Mouse (Mus musculus) neural tube, embryonic 13.5 days (tissue): Measurements from ENCODE around the gene Scamp1. TPM values are rescaled to one million over a fixed set of nuclear protein-coding genes. Genes with fewer than 3 reads are reported as not detected.

Experiments used
- ATAC-seq: fragments of 200-750 bp; cut with Nextera tagmentation; 2 replicates; pipeline ENCODE4 v1.8.0; 2017; ENCODE audit warnings: low read depth, mild to moderate bottlenecking, moderate TSS enrichment, moderate library complexity
- H3K27ac ChIP-seq: fragments of 300-500 bp; sonication (generic); replicated peaks from 2 replicates; pipeline ENCODE4 v1.5.1; 2015; ENCODE audit warnings: moderate library complexity, mild to moderate bottlenecking, inconsistent platforms
- H3K27me3 ChIP-seq: fragments of 300-500 bp; sonication (generic); 2 replicates; pipeline ENCODE4 v1.6.1; 2015; ENCODE audit warnings: mild to moderate bottlenecking, inconsistent platforms
- H3K36me3 ChIP-seq: fragments of 300-500 bp; sonication (generic); 2 replicates; pipeline ENCODE4 v1.6.1; 2015; ENCODE audit warnings: mild to moderate bottlenecking, inconsistent platforms
- H3K4me1 ChIP-seq: fragments of 300-500 bp; sonication (generic); replicated peaks from 2 replicates; pipeline ENCODE4 v1.6.1; 2015; ENCODE audit warnings: inconsistent platforms
- H3K4me2 ChIP-seq: fragments of 300-500 bp; sonication (generic); 2 replicates; pipeline ENCODE4 v1.6.1; 2015; ENCODE audit warnings: inconsistent platforms, mild to moderate bottlenecking, moderate library complexity
- H3K4me3 ChIP-seq: fragments of 300-500 bp; sonication (generic); 2 replicates; pipeline ENCODE4 v1.5.1; 2015; ENCODE audit warnings: mild to moderate bottlenecking, inconsistent platforms
- H3K9ac ChIP-seq: fragments of 300-500 bp; sonication (generic); 2 replicates; pipeline ENCODE4 v1.6.1; 2015; ENCODE audit warnings: moderate library complexity, mild to moderate bottlenecking, inconsistent platforms
- H3K9me3 ChIP-seq: fragments of 300-500 bp; sonication (generic); 2 replicates; pipeline ENCODE4 v1.6.1; 2016; ENCODE audit warnings: inconsistent platforms
- WGBS: fragments of 180-500 bp; shearing (Covaris S2); methylation state at CpG from one replicate; pipeline ENCODE4 v1.1.7; 2015; 5-methylcytosine and 5-hydroxymethylcytosine counted together
- polyA plus RNA-seq: library from polyadenylated mRNA; unstranded; fragments of >200 nt; fragmentation: Nextera tagmentation; extraction: Ambion mirVana; gene quantifications from 2 replicates; pipeline ENCODE4 v1.2.1, GENCODE M21; 2015

Scamp1 gene
- polyA plus RNA-seq, 1 experiment from 2014 or later, result 111 TPM

DNA sequence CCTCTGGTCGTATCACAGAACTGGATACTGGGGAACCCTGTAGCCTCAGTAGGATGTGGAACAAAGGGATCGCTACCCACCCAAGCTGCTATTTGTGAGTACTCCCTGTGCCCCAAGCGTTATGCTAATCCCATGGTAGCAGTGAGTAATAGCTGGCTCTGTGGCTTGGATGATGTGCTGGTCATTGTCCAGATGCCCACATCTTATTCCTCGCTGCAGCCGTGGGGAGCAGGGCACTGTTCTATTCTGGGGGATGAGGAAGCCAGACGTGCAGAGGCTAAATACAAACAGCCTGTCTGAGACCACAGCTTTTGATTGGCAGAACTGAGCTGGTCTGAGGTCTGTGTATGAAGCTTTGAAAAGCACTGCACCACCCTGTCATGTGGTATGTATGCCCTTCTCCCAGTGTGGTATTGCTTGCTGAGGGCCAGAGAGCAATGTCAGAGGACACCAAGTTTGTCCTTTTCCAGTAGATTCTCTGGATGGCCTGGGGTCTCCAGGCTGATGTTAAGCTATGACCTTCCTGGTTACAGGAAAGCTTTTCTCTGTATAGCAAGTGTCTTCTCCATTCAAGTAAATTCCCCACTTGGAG, 116.2 kb downstream of the Scamp1 start:
- H3K27ac ChIP-seq, result no peak overlapping the region
- H3K27me3 ChIP-seq, result peaks cover 27% of the 10 kb centered on the region
- 62% methylated on average over 6 of the region's 6 CpGs for WGBS

DNA sequence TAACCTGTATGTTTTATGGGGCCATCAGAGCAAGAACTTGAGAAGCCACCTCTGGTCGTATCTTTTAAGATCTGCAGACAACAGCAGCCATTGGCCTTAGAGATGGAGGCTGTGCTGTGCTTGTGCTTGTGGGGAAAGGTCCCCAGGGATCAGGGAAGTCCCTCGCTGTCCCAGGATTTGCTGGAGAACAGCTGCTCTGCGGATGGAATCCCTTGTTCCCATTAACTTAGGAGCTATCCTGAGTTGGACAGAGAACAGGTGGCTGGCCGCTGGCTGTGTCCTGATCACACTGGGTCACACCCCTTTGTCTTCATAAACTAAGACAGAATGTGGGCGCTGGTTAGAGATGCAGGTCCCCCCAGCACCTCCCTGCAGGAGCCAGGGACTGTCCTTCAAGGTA, 117.3 kb downstream of the Scamp1 start:
- H3K4me1 ChIP-seq, result peaks cover 2% of the 10 kb centered on the region
- no peaks in the 10 kb centered on the region for H3K9me3 ChIP-seq
- no peak overlapping the region for H3K4me2 ChIP-seq
- 82% methylated on average over 5 of the region's 5 CpGs for WGBS
- H3K27ac ChIP-seq, result no peak overlapping the region
- no peaks in the 10 kb centered on the region for H3K36me3 ChIP-seq
- no peak overlapping the region for H3K4me3 ChIP-seq
- H3K9ac ChIP-seq, result no peak overlapping the region
- ATAC-seq, result no peak
- peaks cover 20% of the 10 kb centered on the region for H3K27me3 ChIP-seq

More for the DNA sequence above, 116.2 kb downstream of the Scamp1 start:
- no peak for ATAC-seq
- no peak overlapping the region for H3K9ac ChIP-seq
- no peak overlapping the region for H3K4me3 ChIP-seq
- no peaks in the 10 kb centered on the region for H3K36me3 ChIP-seq
- H3K4me1 ChIP-seq, result peaks cover 13% of the 10 kb centered on the region
- H3K4me2 ChIP-seq, result no peak overlapping the region
- H3K9me3 ChIP-seq, result no peaks in the 10 kb centered on the region

DNA sequence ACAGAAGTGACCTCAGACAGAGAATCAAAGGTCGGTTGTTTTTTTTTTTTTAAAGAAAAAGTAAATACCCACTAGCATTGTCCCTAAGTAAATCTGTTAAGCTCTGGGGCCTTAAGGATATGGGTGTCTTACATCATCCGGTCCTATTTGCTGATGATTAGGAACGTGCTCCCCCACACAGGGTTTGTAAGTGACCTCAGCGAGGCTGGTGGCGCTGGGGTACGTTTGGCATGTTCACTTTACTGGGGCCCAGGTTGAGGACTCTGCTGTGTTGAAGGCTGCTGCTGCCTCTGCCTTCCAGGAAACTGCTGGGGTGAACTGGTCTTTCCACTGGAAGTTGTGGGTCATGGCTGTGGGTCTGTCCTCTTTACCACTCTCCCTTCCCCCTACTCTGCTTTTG, 121.2 kb downstream of the Scamp1 start:
- no peaks in the 10 kb centered on the region for H3K36me3 ChIP-seq
- no peak overlapping the region for H3K4me3 ChIP-seq
- H3K9me3 ChIP-seq, result no peaks in the 10 kb centered on the region
- no peak for ATAC-seq
- H3K27me3 ChIP-seq, result no peaks in the 10 kb centered on the region
- no peaks in the 10 kb centered on the region for H3K4me1 ChIP-seq
- no peak overlapping the region for H3K4me2 ChIP-seq
- 84% methylated on average over 6 of the region's 6 CpGs for WGBS
- H3K9ac ChIP-seq, result no peak overlapping the region
- no peak overlapping the region for H3K27ac ChIP-seq

DNA sequence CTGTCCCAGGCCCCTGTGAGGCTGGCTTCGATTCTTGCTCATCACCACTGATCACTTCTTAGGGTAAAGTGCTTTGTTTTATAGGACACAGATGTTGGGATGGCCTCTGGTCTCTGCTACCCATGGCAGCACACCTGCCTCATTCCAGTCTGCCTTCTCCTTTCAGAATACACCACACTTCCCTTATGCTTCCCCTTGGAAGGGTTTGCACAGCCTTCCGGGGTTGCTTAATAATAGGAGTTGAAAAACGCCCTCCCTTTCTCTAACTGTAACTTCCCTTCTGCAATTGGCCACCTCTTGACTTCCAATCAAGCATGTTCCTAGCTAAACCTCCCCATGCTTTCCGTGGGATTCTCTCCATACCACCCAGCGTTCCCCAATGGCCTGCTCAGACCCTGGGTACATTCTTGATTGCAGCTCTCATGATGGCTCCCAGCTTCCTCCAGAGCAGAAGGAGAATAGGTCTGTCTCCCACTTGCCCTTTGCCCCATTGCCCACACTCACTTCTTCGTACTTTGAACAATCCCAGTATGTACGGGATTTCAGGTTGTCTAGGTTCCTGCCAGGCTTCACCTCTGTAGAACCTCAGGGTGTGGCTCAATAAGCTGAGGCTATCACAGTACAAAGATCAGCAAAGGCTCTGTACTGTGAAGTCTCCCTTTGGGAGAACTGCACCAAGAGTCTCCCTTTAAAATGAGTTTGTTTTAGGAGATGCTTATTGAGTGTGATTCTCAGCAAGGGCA, 126.0 kb downstream of the Scamp1 start:
- H3K27ac ChIP-seq, result 0 out of 2 replicates have a peak overlapping the region, but pooled peaks have one; percentile 11
- H3K9ac ChIP-seq, result no peak overlapping the region
- H3K4me3 ChIP-seq, result no peak overlapping the region
- 79% methylated on average over 7 of the region's 7 CpGs for whole genome bisulfite sequencing
- H3K4me2 ChIP-seq, result no peak overlapping the region
- no peaks in the 10 kb centered on the region for H3K9me3 ChIP-seq
- no peaks in the 10 kb centered on the region for H3K27me3 ChIP-seq
- no peaks in the 10 kb centered on the region for H3K36me3 ChIP-seq
- H3K4me1 ChIP-seq, result peaks cover 11% of the 10 kb centered on the region; the same call in 1 of the 2 replicates
- ATAC-seq, result no peak

DNA sequence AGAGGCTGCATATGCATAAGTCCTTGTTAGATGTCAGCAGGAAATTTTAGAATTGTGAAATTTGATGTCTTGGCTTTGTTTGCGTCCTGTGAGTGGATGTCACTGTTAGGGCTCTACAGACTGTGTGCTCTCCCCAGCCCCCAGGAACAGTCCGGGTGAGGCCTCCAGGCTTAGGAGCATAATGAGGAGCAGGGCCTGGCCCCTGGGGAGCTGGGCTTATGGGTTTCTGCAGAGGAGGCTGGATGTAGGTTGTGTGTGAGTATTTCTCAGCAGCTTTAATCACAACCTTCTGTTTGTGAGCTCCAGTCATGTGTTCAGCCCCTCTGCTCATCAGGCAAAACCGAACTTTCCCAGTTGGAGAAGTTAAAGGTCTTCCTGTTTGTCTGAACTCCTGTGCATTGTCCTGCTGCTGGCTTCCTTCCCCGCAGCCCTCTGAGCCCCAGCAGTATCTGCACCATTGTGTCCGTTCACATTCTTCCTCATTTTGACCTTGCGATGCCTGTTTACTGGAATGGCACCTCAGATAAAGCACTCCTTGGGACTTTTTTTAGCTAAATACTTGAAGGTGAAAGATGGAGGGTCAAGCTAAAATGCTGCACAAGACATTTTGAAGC, 126.7 kb downstream of the Scamp1 start:
- no peak overlapping the region for H3K4me2 ChIP-seq
- H3K9me3 ChIP-seq, result no peaks in the 10 kb centered on the region
- ATAC-seq, result no peak
- WGBS, result 62% methylated on average over 6 of the region's 6 CpGs
- no peaks in the 10 kb centered on the region for H3K36me3 ChIP-seq
- H3K4me3 ChIP-seq, result no peak overlapping the region
- no peak overlapping the region for H3K9ac ChIP-seq
- peaks cover 11% of the 10 kb centered on the region; the same call in 1 of the 2 replicates for H3K4me1 ChIP-seq
- peak overlapping the region; percentile 11; the same call in 1 of the 2 replicates for H3K27ac ChIP-seq
- no peaks in the 10 kb centered on the region for H3K27me3 ChIP-seq

DNA sequence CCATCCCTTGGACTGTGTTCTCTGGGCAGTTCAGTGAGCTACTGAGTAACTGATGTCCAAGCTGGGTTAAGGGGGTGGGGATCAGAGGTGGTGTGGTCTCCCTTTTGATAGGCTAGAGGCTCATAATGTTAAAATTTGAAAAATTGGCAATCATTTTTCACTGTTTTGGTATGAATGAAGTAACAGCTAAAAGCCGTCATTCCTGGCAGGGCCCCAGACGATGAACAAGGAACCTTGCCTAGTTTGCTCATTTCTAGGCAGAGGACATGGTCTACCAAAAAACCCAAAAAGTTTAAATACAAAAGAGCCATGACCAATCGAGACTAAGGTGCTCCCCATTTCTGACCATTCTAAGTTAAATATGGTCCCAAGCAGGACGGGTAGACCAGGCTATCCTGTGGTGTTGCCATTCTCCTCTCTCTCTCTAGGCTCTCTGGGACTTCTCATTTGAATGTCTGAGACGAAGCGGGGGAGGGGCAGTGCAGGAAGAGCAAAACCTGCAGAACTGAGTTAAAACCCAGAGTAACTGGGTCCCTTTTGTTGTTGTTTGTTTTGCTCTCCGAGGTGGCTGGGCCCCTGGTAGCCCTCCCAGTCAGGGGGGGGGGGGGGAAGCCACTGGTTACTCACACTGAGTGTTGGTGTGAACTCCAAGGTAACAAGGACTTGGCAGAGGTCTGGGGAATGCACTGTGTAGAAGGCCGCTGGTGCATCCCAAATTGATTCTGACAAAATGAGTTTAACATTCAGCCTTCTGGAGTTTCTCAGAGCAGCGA, 129.8 kb downstream of the Scamp1 start:
- Histone ChIP-seq H3K27ac (no peak overlapping the region), H3K9me3 (no peaks in the 10 kb centered on the region), H3K9ac (no peak overlapping the region), H3K27me3 (no peaks in the 10 kb centered on the region), H3K4me3 (no peak overlapping the region), H3K4me1 (peaks cover 11% of the 10 kb centered on the region; the same call in 1 of the 2 replicates), H3K4me2 (no peak overlapping the region), H3K36me3 (no peaks in the 10 kb centered on the region)
- 55% methylated on average over 9 of the region's 9 CpGs for WGBS
- peak; percentile 71; the same call in 1 of the 2 replicates for ATAC-seq

DNA sequence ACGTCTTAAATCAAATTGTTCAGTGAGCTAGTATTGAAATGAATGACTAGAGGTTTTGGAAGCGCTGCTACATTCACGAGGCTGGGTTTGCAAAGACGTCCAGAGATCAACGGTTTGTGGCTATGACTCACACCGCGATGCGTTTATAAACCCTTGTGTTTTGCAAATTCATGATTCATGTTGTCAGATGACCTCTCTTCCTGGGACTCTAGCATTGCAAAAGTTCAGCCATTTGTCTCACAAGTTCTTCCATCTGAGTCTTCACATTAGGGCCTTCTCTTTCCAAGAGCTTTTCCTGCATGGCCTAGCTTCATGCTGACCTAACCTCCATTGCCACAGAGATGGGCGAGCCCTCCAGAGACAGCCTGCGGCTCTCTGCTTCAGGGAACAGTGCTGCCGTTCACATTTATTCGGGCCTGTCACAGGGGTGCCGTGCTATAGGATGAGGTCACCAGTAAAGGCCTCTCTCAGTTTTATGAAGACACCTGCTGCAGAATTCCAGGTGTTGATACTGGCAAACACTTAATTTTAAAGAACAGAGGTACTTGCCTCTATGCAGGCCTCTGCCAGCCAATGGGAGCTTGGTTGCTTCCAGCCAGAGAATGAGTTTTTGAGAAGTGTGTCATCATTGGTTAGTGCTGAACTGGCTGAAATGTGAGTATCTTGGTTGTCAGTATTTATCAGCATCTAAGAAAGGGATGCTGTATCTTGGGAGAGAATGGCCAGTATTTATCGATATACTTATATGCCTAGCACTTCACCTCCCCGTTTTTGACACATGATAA, 131.0 kb downstream of the Scamp1 start:
- Histone ChIP-seq H3K4me3 (no peak overlapping the region), H3K9me3 (no peaks in the 10 kb centered on the region), H3K36me3 (no peaks in the 10 kb centered on the region), H3K4me2 (no peak overlapping the region), H3K27ac (no peak overlapping the region), H3K9ac (no peak overlapping the region), H3K27me3 (no peaks in the 10 kb centered on the region), H3K4me1 (peaks cover 11% of the 10 kb centered on the region; the same call in 1 of the 2 replicates)
- ATAC-seq, result no peak
- WGBS, result 90% methylated on average over 15 of the region's 15 CpGs

DNA sequence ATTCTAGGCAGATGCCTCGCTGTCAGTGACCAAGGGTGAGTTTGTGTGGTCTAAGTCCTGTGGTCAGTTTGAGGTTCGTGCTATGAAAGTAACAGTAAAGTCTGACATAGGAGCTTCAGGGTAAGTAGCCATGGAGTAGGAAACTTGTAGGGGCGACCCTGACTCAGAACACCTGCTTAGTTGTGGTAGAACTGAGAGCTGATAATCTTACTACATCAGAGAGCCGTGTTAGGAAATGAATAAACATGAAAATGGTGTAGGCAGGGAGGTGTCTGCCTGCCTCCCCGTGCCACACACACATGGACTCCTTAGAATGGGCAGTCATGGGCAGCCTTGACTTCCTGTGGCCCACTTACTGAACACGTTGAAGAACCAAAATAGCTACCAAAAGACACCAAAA, 132.0 kb downstream of the Scamp1 start:
- H3K4me3 ChIP-seq, result no peak overlapping the region
- no peaks in the 10 kb centered on the region for H3K36me3 ChIP-seq
- H3K4me1 ChIP-seq, result peaks cover 4% of the 10 kb centered on the region; the same call in 1 of the 2 replicates
- H3K27ac ChIP-seq, result no peak overlapping the region
- WGBS, result 86% methylated on average over 6 of the region's 6 CpGs
- no peak overlapping the region for H3K4me2 ChIP-seq
- H3K27me3 ChIP-seq, result no peaks in the 10 kb centered on the region
- ATAC-seq, result no peak
- no peak overlapping the region for H3K9ac ChIP-seq
- H3K9me3 ChIP-seq, result no peaks in the 10 kb centered on the region

DNA sequence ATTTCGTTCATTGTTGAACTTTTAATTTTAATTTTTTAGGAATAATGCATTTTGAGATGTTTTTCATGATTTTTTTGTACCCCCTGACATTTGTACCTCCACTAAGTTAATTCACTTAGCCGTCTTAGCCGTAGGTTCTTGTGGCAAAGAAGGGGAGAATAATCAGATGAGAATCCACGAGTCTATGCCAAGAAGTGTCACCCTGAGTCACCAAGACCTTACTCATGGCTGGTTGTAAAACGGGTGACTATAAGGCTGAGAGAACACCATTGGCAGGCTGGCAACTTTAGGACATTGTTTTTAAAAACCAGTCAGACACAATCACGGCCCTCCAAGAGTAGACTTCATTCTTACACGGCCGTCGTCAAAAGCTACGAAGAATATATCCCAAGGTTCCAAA, 132.8 kb downstream of the Scamp1 start:
- 0 out of 2 replicates have a peak, but pooled peaks cover 4% of the 10 kb centered on the region for H3K4me1 ChIP-seq
- ATAC-seq, result no peak
- 96% methylated on average over 10 of the region's 10 CpGs for WGBS
- H3K27ac ChIP-seq, result no peak overlapping the region
- H3K27me3 ChIP-seq, result no peaks in the 10 kb centered on the region
- H3K4me2 ChIP-seq, result no peak overlapping the region
- no peak overlapping the region for H3K4me3 ChIP-seq
- no peaks in the 10 kb centered on the region for H3K9me3 ChIP-seq
- H3K36me3 ChIP-seq, result no peaks in the 10 kb centered on the region
- no peak overlapping the region for H3K9ac ChIP-seq
